Mouse (Mus musculus) gastrocnemius, postnatal 4 days (tissue): Measurements from ENCODE around the gene Ppfibp1. TPM values are rescaled to one million over a fixed set of nuclear protein-coding genes. Genes with fewer than 3 reads are reported as not detected.

Experiments
- DNase-seq, 2 experiments: peaks; one replicate each; pipeline ENCODE4 v3.0.0; 2021 to 2022; ENCODE audit warnings: low spot score in 2 of 2, mixed read lengths in 2 of 2
- total RNA-seq, 2 experiments: library from RNA; stranded (reverse); gene quantifications; 2 replicates each; pipeline ENCODE4 v1.2.3; 2021

Gene Ppfibp1
- total RNA-seq, 2 experiments from 2014 or later: 72.1 to 73.6 TPM

DNA sequence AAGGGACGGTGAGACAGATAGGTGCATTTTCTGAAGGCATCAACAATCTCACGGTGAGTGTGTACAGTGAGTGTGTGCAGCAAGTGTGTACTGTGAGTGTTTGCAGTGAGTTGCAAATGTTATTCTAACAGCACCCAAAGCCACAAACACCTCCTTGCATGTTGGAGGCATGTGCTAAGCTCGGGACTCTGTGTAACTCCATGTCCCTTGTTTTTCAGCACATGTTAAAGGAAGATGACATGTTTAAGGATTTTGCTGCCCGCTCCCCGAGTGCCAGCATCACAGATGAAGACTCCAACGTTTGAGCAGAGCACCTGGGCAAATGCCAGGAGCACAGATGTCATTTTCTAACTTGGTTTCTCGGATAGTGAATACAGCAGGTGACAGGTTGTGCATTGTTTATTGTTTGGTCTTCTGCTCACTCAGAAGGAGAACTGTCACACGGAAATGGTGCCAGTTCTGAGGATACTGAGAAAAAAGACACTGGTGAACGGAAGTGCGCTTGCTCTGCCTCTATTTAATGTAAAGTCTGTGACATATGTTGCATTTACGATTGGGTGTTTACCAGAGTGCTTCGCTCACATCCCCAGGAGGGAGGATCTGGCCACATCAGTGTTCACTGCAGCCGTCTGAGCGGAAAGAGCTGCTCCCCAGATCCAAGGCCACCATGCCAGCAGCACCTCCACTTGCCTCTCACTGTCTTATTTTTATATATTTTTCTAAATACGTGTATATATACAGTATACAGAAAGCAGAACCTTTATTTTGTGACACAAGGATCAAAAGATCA is 142.0 kb downstream of the Ppfibp1 start:
- DNase-seq: no peak

DNA sequence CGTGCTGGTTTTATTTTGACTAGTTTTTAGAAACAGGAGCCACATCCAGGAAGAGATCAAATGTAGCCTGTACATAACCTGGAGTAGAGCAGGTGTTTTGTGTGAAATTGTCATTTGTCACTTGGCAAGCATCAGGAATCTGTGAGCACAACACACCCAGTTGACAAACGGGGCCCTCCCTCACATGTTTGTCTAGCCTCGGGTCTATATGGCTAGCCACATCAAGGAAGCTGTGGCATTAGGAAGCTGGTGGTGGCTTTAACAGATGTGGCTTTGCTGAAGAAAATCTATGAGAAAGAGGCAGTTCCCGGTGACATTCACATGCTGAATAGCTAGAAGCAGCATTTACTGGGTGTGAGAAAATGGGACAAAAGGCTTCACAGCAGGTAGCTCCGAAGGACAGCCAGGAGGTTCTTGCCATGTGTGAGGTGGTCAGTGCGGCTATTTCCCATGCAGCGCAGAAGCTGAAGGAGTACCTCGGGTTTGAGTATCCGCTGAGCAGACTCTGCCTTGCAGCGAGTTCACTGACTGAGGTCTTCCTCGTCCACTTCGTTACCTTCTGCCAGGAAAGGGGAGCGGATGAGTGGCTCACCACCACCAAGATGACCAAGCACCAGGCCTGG is 144.1 kb downstream of the Ppfibp1 start, which contains the start of gene Rep15:
Rep15 (plus strand) TSS at position 282 of the 623 bp plus-strand sequence.
- no peak for DNase-seq

DNA sequence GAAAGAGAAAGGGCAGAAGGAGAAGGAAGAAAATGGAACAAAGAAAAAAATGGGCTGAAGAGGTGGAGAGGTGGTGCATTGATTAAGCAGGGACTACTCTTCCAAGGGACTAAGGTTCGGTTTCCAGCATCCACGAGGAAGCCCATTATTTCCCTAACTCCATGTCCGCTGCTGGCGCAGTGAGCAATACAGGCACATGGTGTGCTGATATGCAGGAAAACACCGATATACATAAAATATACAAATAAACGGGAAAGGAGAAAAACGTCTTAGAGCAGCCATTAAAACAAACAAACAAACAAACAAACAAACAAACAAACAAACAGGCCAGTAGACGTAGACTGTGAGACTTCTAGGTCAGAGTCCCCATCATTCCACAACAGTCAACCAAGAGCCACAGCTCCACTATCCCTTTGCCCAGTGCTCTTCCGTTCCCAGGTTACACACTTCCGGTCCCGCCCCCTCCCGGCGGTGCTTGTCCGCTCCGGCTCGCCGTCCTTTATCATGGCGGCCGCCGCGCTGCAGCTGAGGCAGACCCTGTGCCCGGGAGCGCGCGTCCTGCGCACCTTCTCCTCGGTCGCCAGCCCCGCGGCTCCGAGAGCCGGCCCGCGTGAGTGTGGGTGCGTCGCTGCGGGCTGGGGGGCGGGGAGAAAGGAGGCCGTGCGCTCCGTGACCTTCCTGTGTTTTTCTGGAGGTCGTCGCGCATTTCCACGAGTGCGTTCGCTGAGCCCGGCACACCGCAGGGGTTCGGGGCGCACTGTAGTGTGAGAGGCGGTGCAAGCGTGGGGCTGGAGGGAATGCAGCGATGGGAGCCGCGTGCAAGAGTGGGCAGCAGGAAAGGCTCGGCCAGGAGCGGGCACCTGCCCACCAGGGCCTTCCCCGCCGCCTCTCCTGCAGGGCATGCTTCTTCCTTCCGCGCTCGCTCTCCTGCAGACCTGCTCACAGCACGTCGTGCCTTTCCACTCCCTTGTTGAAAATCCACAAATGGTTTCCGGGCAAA is 154.3 kb downstream of the Ppfibp1 start, which contains the start of gene Mrps35:
Mrps35 (plus strand) TSS at position 474 of the 1,000 bp plus-strand sequence.
- peak; percentile 84 to 92 for DNase-seq

DNA sequence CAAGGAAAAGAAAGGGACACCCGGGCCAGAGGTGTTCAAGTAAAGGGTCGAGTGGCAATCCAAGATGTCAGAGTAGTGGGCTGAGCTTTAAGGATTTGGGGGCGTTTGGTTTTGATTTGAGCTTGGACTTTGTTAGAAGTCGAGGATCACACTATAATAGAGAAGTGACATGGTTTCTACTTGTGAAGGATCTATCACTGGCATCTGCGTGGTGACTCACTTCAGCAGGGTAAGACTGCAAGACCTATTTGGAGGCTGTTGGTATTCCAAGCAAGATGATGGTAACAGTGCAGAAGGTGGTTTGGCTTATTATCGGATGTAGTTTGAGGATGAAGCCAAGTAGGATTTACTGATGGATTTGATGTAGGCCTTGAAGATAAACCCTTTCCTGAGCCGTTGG is 155.3 kb downstream of the Ppfibp1 start:
- no peak for DNase-seq

DNA sequence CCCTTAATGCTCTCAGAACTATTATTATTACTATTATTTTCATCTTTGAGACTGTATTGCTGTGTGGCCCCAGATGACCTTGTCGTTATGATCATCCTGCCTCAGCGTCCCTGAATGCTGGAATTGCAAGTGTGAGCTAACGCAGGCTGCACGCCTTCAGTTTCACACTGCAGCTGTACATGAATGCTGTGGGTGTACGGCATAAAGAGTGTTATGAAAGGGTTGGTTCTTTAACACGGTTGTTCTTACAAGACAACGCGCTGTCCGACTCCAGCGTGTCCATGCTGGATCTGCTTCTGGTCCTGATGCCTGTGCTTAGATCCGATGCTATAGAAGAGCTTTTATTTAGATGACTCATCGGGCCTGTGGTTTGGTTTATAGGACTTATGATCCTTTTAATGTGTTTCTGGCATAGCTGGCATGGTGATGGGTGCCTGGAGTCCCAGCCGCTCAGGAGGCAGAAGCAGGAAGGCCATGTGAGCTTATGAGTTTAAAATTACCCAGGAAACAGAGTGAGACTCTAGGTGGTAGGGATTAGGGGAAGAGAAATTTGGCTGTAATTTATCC is 161.0 kb downstream of the Ppfibp1 start:
- DNase-seq: no peak

DNA sequence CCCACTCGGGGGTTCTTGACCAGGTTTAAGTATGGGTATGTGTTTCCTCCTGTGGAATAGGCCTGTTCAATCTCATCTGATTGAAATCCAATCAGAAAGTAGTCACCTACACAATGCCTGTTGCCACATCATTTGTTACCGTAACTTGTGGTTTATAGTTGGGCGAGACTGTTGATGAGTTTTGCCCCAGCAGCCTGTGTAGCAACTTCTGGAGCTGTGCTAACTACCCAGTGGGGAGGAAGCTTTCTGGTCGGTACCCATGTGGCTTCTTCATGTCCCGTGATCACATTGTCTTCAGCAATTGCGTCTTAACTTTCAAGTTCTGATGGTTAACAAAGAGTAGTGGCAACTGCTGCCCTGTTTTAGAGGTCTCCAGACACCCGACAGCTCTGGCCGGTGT is 163.4 kb downstream of the Ppfibp1 start:
- DNase-seq: no peak

DNA sequence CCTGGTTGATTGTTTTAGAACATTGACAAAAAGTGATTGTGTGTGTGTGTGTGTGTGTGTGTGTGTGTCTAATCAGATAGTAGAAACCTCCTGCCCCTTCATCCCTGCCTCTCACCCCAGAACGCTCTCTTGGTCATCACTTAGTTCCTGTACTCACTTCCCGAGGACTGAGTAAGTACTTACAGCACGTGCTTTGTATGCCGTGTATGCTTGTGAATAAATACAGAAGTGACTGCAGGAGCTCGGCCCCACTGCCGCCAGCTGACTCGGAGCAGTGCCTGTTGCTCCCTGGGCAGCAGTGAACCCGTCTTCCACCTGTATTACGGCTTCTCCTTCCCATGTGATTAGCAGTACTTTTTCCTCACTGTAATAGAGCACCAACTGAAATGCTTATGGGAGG is 164.2 kb downstream of the Ppfibp1 start:
- no peak for DNase-seq

DNA sequence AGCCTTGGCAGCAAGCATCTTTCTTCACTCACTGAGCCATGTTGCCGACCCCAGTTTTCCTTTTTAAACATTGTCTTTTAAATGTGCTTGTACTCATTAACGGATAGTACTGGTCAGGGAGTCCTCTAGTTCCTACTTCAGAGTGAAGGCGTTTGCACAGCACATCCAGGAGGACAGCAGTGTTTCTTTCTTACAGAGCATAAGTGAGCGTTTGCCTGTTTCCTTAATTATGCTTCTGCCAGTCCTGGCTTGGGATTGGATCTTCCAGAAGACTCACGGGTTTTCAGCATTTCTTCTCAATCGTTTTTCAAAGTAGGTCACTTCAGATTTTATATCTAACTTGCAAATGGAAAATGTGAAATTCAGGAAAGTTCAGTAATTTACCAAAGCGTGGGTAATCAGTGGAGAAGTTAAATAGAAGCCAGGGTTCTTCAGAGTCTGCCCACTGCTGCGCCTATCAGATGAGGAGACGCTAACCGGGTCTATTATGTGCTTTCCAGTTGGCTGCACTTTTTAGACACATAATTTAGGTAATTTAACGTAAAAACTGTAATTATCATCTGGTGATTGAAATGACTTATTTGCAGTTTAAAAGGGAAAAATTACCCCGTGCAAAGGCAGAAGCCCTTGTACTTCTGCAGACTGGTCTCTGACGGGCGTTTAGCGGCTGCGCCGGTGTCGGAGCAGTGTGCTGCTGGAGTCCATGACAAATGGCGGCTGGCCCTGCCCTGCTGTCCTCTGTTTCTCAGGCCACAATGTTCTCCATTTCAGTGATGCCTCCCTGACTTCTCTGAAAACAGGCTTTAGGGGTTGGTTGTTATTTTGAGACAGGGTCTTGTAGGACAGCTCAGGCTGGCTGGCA is 165.7 kb downstream of the Ppfibp1 start:
- no peak for DNase-seq

DNA sequence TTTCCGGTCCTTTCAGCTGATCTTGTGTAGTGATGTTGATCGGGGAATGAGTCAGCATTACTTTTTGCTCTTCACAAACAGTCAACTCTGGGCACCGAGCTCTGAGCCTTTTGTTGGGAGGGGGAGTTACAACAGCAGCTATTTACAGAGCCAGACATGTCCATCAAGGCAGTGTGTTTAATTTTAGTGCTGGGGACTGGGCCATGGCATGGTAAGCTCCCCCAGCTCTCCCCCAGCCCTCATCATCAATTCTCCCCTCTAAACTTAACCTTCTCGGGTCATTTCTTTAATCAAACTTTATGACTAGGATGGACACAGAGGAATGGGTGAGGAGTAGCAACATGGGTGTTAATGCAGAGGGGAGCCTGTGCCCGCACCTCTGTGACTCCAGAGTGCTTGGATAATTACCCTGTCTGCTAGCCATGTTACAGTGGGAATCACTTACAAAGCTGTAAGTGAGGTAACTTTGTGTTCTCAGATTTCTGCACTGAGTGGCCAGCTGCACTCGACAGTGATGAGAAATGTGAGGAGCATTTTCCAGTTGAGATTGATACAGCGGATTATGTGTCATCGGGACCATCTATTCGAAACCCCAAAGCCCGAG is 167.2 kb downstream of the Ppfibp1 start:
- no peak for DNase-seq

DNA sequence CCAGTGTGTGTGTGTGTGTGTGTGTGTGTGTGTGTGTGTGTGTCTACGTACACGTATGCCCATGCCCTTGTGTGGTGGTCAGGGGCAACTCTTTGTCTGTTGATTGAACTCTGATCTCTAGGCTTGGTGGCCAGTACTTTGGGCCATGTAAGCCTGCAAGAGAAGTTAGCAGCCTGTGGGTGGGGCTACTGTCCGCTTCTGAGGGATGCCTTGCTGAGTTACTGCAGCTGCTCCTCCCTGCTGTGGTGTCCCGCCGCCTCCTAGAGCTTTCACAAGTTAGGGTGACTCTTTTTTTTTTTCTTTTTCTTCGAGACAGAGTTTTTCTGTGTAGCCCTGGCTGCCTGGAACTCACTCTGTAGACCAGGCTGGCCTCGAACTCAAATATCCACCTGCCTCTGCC is 171.0 kb downstream of the Ppfibp1 start:
- DNase-seq: no peak

DNA sequence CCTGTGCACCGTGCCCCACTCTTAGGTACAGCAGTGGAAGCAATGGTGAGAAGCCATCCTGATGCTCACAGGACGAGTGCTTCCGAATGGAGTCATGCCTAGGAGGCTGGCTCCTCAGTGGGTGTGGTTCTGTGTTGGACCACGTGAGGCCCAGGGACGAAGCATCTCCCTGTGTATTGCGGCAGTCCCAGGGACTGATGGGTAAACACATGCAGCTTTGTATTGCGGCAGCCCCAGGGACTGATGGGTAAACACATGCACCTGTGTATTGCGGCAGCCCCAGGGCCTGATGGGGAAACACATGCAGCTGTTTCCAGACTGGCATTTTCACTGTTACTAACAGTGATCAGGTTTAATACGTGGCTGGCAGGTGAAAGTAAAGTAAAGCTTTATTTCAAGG is 173.3 kb downstream of the Ppfibp1 start:
- peak in 1 of 2 experiments; percentile 8 for DNase-seq

DNA sequence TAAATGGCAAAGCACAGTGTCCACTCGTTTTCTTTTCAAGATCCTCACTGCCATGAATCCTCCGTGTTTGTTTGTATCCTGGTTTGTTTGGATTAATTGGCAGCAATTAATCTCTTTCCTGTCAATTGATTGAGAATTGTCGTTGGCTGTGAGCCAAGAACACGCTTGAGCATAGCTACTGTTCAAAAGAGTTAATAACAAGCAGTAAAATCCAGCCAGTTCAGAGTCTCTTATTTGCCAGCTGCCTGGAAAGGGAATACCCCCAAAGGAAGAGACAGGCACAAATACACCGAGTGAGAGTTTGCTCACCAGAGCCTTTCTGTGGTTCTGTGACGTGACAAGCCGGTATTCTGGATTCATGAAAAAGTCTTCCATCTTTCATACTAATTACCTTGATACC is 173.7 kb downstream of the Ppfibp1 start:
- peak in 1 of 2 experiments; percentile 4 for DNase-seq

DNA sequence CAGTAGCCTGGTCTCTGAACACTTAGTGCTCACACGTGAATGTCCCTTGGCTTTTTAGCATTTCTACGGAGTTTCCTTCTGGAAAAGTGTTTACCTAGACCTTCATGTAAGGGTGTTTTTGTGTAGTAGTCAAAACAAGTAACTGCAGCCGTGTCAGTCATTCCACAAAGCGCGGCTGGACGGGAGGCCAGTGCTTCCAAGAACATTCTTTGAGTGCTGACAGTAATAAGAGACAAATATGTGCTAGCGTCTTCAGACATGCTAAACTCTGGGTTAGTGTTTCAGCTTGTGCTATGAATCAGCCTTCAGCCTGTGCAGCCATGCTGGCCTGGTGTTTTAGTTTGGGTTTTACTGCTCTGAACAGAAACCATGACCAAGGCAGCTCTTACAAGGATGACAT is 174.4 kb downstream of the Ppfibp1 start:
- DNase-seq: no peak

DNA sequence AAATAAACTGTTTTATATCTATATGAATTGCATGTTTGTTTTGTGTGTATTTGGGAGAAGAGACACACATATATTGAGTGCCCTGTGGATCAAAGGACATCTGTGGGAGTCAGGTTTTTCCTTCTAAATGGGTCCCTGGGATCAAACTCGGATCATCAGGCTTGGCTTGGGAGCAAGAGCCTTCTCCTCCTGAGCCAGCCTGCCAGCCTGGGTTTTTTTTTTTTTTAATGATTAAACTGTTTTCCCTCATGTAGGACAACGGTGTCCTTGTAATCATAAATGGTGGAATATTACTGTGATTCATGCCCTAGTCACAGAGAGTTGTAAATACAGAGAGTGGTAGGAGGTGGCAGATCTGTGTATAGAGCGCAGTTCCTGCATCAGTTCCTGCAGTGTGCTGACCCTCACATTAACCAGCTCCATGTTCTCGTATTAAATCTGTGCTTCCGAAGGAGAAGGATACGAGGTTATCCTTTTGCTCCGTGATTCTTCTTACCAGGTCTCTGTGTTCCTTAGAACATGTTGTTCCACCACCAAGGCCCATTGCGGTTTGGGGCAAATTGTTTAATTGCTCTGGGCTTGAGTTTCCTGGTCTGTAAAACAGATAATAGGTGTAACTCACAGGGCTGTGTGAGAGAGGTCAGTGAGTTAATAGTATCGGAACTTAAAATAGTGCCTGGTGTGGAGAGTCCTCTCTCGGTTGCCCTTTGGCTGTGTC is 176.1 kb downstream of the Ppfibp1 start:
- DNase-seq: no peak

DNA sequence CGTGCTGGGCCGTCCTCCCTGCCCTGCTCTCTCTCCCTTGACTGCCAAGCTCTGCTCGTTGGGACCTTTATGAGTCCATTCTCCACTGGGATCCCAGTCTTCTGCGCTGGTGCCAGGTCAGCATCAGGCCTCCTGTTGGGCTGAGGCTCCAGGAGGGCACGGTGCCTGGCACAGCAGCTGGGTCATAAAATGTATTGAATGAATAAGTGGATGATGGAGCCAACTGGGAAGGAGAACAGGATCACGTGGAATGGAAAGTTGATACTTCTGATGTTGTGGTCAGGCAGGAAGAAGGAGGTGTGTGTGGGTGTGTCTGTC is 176.6 kb downstream of the Ppfibp1 start:
- DNase-seq: peak in 1 of 2 experiments; percentile 32

DNA sequence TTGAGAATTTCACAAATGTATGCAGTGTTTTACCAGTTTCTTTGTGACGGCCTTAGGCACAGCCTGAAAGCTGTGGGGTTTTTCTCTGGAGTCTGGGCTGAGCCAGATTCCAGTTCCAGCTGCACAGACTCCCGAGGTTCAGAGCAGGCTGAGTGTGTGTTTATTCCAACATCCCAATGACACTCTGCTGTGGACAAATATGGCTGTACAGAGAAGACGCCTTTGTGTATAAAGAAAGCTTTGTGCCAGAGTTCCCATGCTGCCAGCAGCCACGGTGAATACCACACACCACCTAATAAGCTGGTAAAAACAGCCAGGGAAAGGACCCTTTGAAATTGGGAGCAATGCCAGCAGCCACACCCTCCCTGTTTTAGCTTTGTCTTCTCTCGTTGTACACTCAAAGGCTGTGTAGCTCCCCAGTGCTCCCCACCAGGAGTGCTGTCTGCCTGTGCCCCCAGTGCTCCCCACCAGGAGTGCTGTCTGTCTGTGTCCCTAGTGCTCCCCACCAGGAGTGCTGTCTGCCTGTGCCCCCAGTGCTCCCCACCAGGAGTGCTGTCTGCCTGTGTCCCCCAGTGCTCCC is 187.6 kb downstream of the Ppfibp1 start:
- DNase-seq: no peak

DNA sequence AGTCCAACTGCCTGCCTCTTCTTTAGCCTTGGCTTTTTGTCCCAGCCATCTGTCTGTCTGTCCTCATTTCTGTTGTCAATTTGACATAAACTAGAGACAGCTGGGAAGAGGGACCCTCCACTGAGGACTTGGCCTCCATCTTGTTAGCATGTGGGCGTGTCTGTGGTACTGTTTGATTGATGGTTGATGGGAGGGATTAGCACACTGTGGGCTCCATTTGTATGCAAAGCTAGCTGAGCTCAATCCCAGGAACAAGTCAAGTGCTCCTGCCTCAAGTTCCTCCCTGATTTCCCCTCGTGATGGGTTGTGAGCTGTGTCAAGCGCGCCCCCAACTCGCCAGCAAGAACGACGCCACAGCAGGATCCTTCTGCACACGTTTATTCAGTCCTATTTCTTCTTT is 188.6 kb downstream of the Ppfibp1 start:
- DNase-seq: no peak

DNA sequence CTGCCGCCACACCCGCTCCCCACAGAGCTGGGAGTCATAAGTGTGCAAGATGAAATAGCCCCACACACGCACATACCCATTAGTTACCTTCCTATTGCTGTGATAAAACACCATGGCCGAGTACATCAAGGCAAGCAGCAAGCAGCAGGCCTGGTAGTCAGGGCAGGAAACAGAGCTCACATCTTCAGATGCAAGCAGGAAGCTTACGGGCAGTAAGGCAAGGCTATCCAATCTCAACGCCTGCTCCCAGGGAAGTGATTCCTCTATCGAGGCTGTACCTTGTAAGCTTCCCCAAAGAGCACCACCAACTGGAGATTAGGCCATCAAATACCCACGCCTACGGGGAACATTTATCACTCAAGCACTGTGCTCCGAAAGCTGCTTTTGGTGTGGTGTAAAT is 191.6 kb downstream of the Ppfibp1 start:
- no peak for DNase-seq
